Mouse (Mus musculus): ENCODE results near the gene Phyhd1. TPM values are rescaled to one million over a fixed set of nuclear protein-coding genes. Genes with fewer than 3 reads are reported as not detected.

Gene Phyhd1
- polyA plus RNA-seq (2014; fragmentation: Illumina TruSeq; extraction: RNeasy Lipid Tissue Mini Kit (QIAGEN cat#74804)): 2.3 TPM

GRCm38 (mm10) chr2:30265767-30266253 is at the start of gene Phyhd1:
Gene Phyhd1 (plus strand): TSS chr2:30266203.

GRCm38 (mm10) chr2:30237199-30237880 is 28.7 kb upstream of the Phyhd1 start, which contains the start of gene Lrrc8a:
Gene Lrrc8a (plus strand): TSS chr2:30237715.

DNA sequence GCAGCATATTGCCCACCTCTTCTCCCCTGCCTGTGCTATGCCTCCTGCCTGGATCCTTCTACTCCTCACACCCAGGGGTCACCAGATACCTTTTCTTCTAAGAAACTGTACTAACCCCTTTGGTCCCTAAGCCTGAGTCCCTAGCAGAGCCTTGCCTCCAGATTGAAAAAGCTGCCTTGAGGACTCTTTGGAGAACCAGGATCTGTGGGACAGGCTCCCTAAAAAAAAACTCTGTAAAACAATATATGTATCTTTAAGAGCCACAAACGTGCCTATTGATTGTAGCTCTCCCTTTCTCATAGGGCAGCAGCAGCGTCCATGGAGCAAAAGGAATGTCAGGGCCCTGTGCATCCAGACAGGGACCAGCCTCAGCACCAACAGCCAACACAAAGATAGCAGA is 25.7 kb upstream of the Phyhd1 start, which contains the start of gene Gm28035:
Gene Gm28035, plus strand, starts transcription at position 301 of the 400 bp plus-strand sequence.

DNA sequence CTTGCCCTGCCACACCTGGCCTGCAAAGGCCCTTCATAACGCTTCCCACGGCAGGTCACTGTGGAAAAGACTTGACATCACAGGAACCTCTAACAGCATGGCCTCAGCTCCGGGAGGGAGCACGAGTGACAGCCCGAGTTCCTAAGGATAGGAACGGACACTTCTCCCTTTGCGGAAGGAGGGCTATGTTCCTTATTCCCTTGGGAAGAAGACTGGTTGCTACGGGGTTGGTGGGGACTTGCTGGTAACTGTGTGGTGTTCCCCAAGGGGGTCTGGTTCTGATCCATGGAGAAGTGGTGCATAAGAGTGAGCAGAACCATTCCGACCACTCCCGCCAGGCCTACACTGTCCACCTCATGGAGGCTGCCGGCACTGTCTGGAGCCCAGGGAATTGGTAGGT is 14.7 kb downstream of the Phyhd1 start, which contains the start of gene Gm28038:
Gene Gm28038, plus strand, starts transcription at position 301 of the 400 bp plus-strand sequence.

GRCm38 (mm10) chr2:30286192-30287026 is 20.4 kb downstream of the Phyhd1 start, which contains the start of the genes Dolk and Nup188:
Gene Dolk (minus strand): TSS chr2:30286334.
Gene Nup188 (plus strand): TSS chr2:30286397.

Other genes starting within 250 kb of the Phyhd1 start
- 0.83 TPM for gene Wdr34, start 217.3 kb upstream of the Phyhd1 start, polyA plus RNA-seq (2014; fragmentation: Illumina TruSeq; extraction: RNeasy Lipid Tissue Mini Kit (QIAGEN cat#74804))
- gene Set, start 208.8 kb upstream of the Phyhd1 start, polyA plus RNA-seq (2014; fragmentation: Illumina TruSeq; extraction: RNeasy Lipid Tissue Mini Kit (QIAGEN cat#74804)): 804 TPM
- gene Pkn3, start 188.5 kb upstream of the Phyhd1 start, polyA plus RNA-seq (2014; fragmentation: Illumina TruSeq; extraction: RNeasy Lipid Tissue Mini Kit (QIAGEN cat#74804)): not detected
- 1.3 TPM for gene Zdhhc12, start 172.6 kb upstream of the Phyhd1 start, polyA plus RNA-seq (2014; fragmentation: Illumina TruSeq; extraction: RNeasy Lipid Tissue Mini Kit (QIAGEN cat#74804))
- 1.5 TPM for gene Zer1, start 141.6 kb upstream of the Phyhd1 start, polyA plus RNA-seq (2014; fragmentation: Illumina TruSeq; extraction: RNeasy Lipid Tissue Mini Kit (QIAGEN cat#74804))
- 11.6 TPM for gene Tbc1d13, start 132.5 kb upstream of the Phyhd1 start, polyA plus RNA-seq (2014; fragmentation: Illumina TruSeq; extraction: RNeasy Lipid Tissue Mini Kit (QIAGEN cat#74804))
- not detected for gene Endog, start 94.7 kb upstream of the Phyhd1 start, polyA plus RNA-seq (2014; fragmentation: Illumina TruSeq; extraction: RNeasy Lipid Tissue Mini Kit (QIAGEN cat#74804))
- 1.5 TPM for gene Spout1, start 87.7 kb upstream of the Phyhd1 start, polyA plus RNA-seq (2014; fragmentation: Illumina TruSeq; extraction: RNeasy Lipid Tissue Mini Kit (QIAGEN cat#74804))
- 0.31 TPM for gene Kyat1, start 60.4 kb upstream of the Phyhd1 start, polyA plus RNA-seq (2014; fragmentation: Illumina TruSeq; extraction: RNeasy Lipid Tissue Mini Kit (QIAGEN cat#74804))
- 2.5 TPM for gene Lrrc8a, start 28.5 kb upstream of the Phyhd1 start, polyA plus RNA-seq (2014; fragmentation: Illumina TruSeq; extraction: RNeasy Lipid Tissue Mini Kit (QIAGEN cat#74804))
- gene Gm28035, start 25.6 kb upstream of the Phyhd1 start, polyA plus RNA-seq (2014; fragmentation: Illumina TruSeq; extraction: RNeasy Lipid Tissue Mini Kit (QIAGEN cat#74804)): not detected
- 7.3 TPM for gene Gm28038, start 14.8 kb downstream of the Phyhd1 start, polyA plus RNA-seq (2014; fragmentation: Illumina TruSeq; extraction: RNeasy Lipid Tissue Mini Kit (QIAGEN cat#74804))
- gene Dolk, start 20.1 kb downstream of the Phyhd1 start, polyA plus RNA-seq (2014; fragmentation: Illumina TruSeq; extraction: RNeasy Lipid Tissue Mini Kit (QIAGEN cat#74804)): 6.8 TPM
- gene Nup188, start 20.2 kb downstream of the Phyhd1 start, polyA plus RNA-seq (2014; fragmentation: Illumina TruSeq; extraction: RNeasy Lipid Tissue Mini Kit (QIAGEN cat#74804)): 31.1 TPM
- gene Sh3glb2, start 93.1 kb downstream of the Phyhd1 start, polyA plus RNA-seq (2014; fragmentation: Illumina TruSeq; extraction: RNeasy Lipid Tissue Mini Kit (QIAGEN cat#74804)): not detected
- gene Miga2, start 98.0 kb downstream of the Phyhd1 start, polyA plus RNA-seq (2014; fragmentation: Illumina TruSeq; extraction: RNeasy Lipid Tissue Mini Kit (QIAGEN cat#74804)): 0.29 TPM
- gene Dolpp1, start 126.1 kb downstream of the Phyhd1 start, polyA plus RNA-seq (2014; fragmentation: Illumina TruSeq; extraction: RNeasy Lipid Tissue Mini Kit (QIAGEN cat#74804)): not detected
- 4.6 TPM for gene Crat, start 149.6 kb downstream of the Phyhd1 start, polyA plus RNA-seq (2014; fragmentation: Illumina TruSeq; extraction: RNeasy Lipid Tissue Mini Kit (QIAGEN cat#74804))
- 2.7 TPM for gene Ptpa, start 149.8 kb downstream of the Phyhd1 start, polyA plus RNA-seq (2014; fragmentation: Illumina TruSeq; extraction: RNeasy Lipid Tissue Mini Kit (QIAGEN cat#74804))
- gene Ier5l, start 208.0 kb downstream of the Phyhd1 start, polyA plus RNA-seq (2014; fragmentation: Illumina TruSeq; extraction: RNeasy Lipid Tissue Mini Kit (QIAGEN cat#74804)): 0.31 TPM